Comparison of ENCODE assay signal across 35 mouse cellular contexts in genomic region chr8:3736947-3737346, GRCm38 (mm10). TPM values are rescaled to one million over a fixed set of nuclear protein-coding genes. Genes with fewer than 3 reads are reported as not detected.
"Had no signal": no experiment of that assay in that cellular context is flagged by ENCODE, and none has a peak within 500 bp of the region (broad histone marks: within the 10 kb centered on the region; RNA-seq: fewer than 3 reads in every experiment).

No protein-coding gene starts in this region.

- H3K4me2 ChIP-seq: embryonic facial prominence, embryonic 12.5 days; embryonic facial prominence, embryonic 13.5 days; embryonic facial prominence, embryonic 15.5 days; forebrain, embryonic 12.5 days; forebrain, embryonic 13.5 days; forebrain, embryonic 15.5 days had no signal

- ATAC-seq: forebrain, embryonic 13.5 days; forebrain, embryonic 14.5 days; forebrain, embryonic 15.5 days; forebrain, embryonic 16.5 days; forebrain, postnatal 0 days had no signal

- H3K9ac ChIP-seq: embryonic facial prominence, embryonic 12.5 days; embryonic facial prominence, embryonic 13.5 days; embryonic facial prominence, embryonic 15.5 days; forebrain, embryonic 12.5 days; forebrain, embryonic 13.5 days; forebrain, embryonic 15.5 days; forebrain, postnatal 0 days had no signal

- H3K4me3 ChIP-seq: embryonic facial prominence, embryonic 10.5 days; embryonic facial prominence, embryonic 12.5 days; embryonic facial prominence, embryonic 13.5 days; embryonic facial prominence, embryonic 15.5 days; erythroblast, embryonic 14.5 days; forebrain, embryonic 10.5 days; forebrain, embryonic 12.5 days; forebrain, embryonic 13.5 days; forebrain, embryonic 15.5 days; gastrocnemius, adult 2 months had no signal

- H3K36me3 ChIP-seq: embryonic facial prominence, embryonic 10.5 days; embryonic facial prominence, embryonic 12.5 days; embryonic facial prominence, embryonic 13.5 days; embryonic facial prominence, embryonic 15.5 days; forebrain, embryonic 10.5 days; forebrain, embryonic 12.5 days; forebrain, embryonic 15.5 days had no signal

- H3K27me3 ChIP-seq: embryonic facial prominence, embryonic 12.5 days; embryonic facial prominence, embryonic 13.5 days; embryonic facial prominence, embryonic 15.5 days; forebrain, embryonic 12.5 days; forebrain, embryonic 13.5 days; forebrain, embryonic 15.5 days had no signal

- H3K9me3 ChIP-seq: embryonic facial prominence, embryonic 12.5 days; embryonic facial prominence, embryonic 13.5 days; embryonic facial prominence, embryonic 15.5 days; forebrain, embryonic 12.5 days; forebrain, embryonic 13.5 days; forebrain, embryonic 15.5 days had no signal

- H3K27ac ChIP-seq: embryonic facial prominence, embryonic 10.5 days; embryonic facial prominence, embryonic 12.5 days; embryonic facial prominence, embryonic 13.5 days; embryonic facial prominence, embryonic 15.5 days; forebrain, embryonic 10.5 days; forebrain, embryonic 12.5 days; forebrain, embryonic 13.5 days; forebrain, embryonic 15.5 days; gastrocnemius, adult 2 months had no signal

- H3K4me1 ChIP-seq: embryonic facial prominence, embryonic 10.5 days; embryonic facial prominence, embryonic 12.5 days; embryonic facial prominence, embryonic 13.5 days; embryonic facial prominence, embryonic 15.5 days; forebrain, embryonic 10.5 days; forebrain, embryonic 12.5 days; forebrain, embryonic 13.5 days; forebrain, embryonic 15.5 days had no signal

- DNase-seq: cerebellum, adult 18-20 months; cerebellum, adult 2 months; cerebellum, adult 8-10 months; cerebellum, adult 9-10 months; cerebellum, adult 9-11 months; cerebellum, postnatal 10 days; cerebellum, postnatal 14 days; cerebellum, postnatal 25 days; cerebellum, postnatal 36 days; embryo, embryonic 11 days; forebrain, postnatal 0 days; gastrocnemius, adult 2 months; gastrocnemius, postnatal 10 days; gastrocnemius, postnatal 14 days; gastrocnemius, postnatal 25 days; gastrocnemius, postnatal 36 days had no signal

RNA-seq across cellular contexts. Expression of gene Cd209a, which starts 11.8 kb away (rescaled TPM):
- total RNA-seq: forebrain, postnatal 0 days; gastrocnemius, postnatal 10 days; gastrocnemius, postnatal 14 days; gastrocnemius, postnatal 25 days; gastrocnemius, postnatal 4 days had no signal
- polyA plus RNA-seq: embryonic facial prominence, embryonic 10.5 days; embryonic facial prominence, embryonic 11.5 days; embryonic facial prominence, embryonic 12.5 days; erythroblast, embryonic 14.5 days; forebrain, embryonic 10.5 days; forebrain, embryonic 11.5 days; forebrain, embryonic 12.5 days; forebrain, embryonic 13.5 days; forebrain, embryonic 14.5 days; forebrain, embryonic 15.5 days; forebrain, embryonic 16.5 days had no signal

RNA-seq across cellular contexts. Expression of gene Clec4g, which starts 16.5 kb away (rescaled TPM):
- total RNA-seq: common myeloid progenitor, adult 5-6 weeks; forebrain, postnatal 0 days; gastrocnemius, adult 18-20 months; gastrocnemius, adult 2 months; gastrocnemius, adult 8-10 months; gastrocnemius, postnatal 10 days; gastrocnemius, postnatal 25 days; gastrocnemius, postnatal 36 days; granulocyte monocyte progenitor cell, adult 5-6 weeks had no signal
- polyA plus RNA-seq: cerebellum, adult 2 months; embryonic facial prominence, embryonic 12.5 days; embryonic facial prominence, embryonic 14.5 days; embryonic facial prominence, embryonic 15.5 days; forebrain, embryonic 10.5 days; forebrain, embryonic 12.5 days; forebrain, embryonic 13.5 days; forebrain, embryonic 14.5 days; forebrain, embryonic 15.5 days; forebrain, embryonic 16.5 days had no signal

RNA-seq across cellular contexts. Expression of gene Fcer2a, which starts 43.0 kb away (rescaled TPM):
- total RNA-seq: common myeloid progenitor, adult 5-6 weeks; forebrain, postnatal 0 days; gastrocnemius, adult 18-20 months; gastrocnemius, adult 2 months; gastrocnemius, adult 8-10 months; gastrocnemius, postnatal 36 days; granulocyte monocyte progenitor cell, adult 5-6 weeks had no signal
- polyA plus RNA-seq: erythroblast, embryonic 14.5 days had no signal
